Mouse (Mus musculus) kidney, embryonic 14.5 days (tissue): ENCODE data around the gene St13. TPM values are rescaled to one million over a fixed set of nuclear protein-coding genes. Genes with fewer than 3 reads are reported as not detected.

Source experiments
- ATAC-seq: fragments of 200-750 bp; cut with Nextera tagmentation; 2 replicates; pipeline ENCODE4 v1.8.0; 2017; ENCODE audit warnings: moderate number of reproducible peaks, mild to moderate bottlenecking, moderate TSS enrichment, moderate library complexity; ENCODE audit not compliant: low FRiP score, low TSS enrichment
- H3K27ac ChIP-seq: fragments of 300-500 bp; sonication (generic); 2 replicates; pipeline ENCODE4 v1.5.1; 2014; ENCODE audit warnings: low read depth, mild to moderate bottlenecking, low read length, moderate library complexity, mixed read lengths
- H3K27me3 ChIP-seq: fragments of 300-500 bp; sonication (generic); 2 replicates; pipeline ENCODE4 v1.6.1; 2014; ENCODE audit warnings: mild to moderate bottlenecking, low read length; ENCODE audit not compliant: control insufficient read depth, insufficient read depth
- H3K36me3 ChIP-seq: fragments of 300-500 bp; sonication (generic); 2 replicates; pipeline ENCODE4 v1.6.1; 2014; ENCODE audit warnings: low read length, mixed read lengths; ENCODE audit not compliant: control insufficient read depth, insufficient read depth
- H3K4me1 ChIP-seq: fragments of 300-500 bp; sonication (generic); 2 replicates; pipeline ENCODE4 v1.6.1; 2014; ENCODE audit warnings: low read length, mixed read lengths; ENCODE audit not compliant: control insufficient read depth, insufficient read depth
- H3K4me2 ChIP-seq: fragments of 300-500 bp; sonication (generic); replicated peaks from 2 replicates; pipeline ENCODE4 v1.6.1; 2014; ENCODE audit warnings: low read depth, mild to moderate bottlenecking, low read length
- H3K4me3 ChIP-seq: fragments of 300-500 bp; sonication (generic); 2 replicates; pipeline ENCODE4 v1.5.1; 2014; ENCODE audit warnings: mild to moderate bottlenecking, low read length
- H3K9ac ChIP-seq: fragments of 300-500 bp; sonication (generic); 2 replicates; pipeline ENCODE4 v1.6.1; 2014; ENCODE audit warnings: low read depth, mild to moderate bottlenecking, low read length, moderate library complexity
- H3K9me3 ChIP-seq: fragments of 300-500 bp; sonication (generic); 2 replicates; pipeline ENCODE4 v1.6.1; 2016; ENCODE audit warnings: low read length; ENCODE audit not compliant: control insufficient read depth
- WGBS: fragments of 180-500 bp; shearing (Covaris S2); extraction: QIAGEN DNeasy Blood & Tissue Kit; methylation state at CpG from one replicate; pipeline ENCODE4 v1.1.7; 2014; 5-methylcytosine and 5-hydroxymethylcytosine counted together
- polyA plus RNA-seq: library from polyadenylated mRNA; unstranded; fragments of >200 nt; fragmentation: Nextera tagmentation; extraction: Ambion mirVana; gene quantifications from 2 replicates; pipeline ENCODE4 v1.2.1, GENCODE M21; 2014

The St13 gene
- polyA plus RNA-seq, 1 experiment from 2014 or later: 171 TPM

- Histone ChIP-seq H3K9ac (no peak overlapping the region), H3K9me3 (no peaks in the 10 kb centered on the region; the same call in 1 of the 2 replicates), H3K27me3 (no peaks in the 10 kb centered on the region), H3K4me2 (no peak overlapping the region), H3K4me1 (no peaks in the 10 kb centered on the region), H3K27ac (no peak overlapping the region), H3K4me3 (no peak overlapping the region), H3K36me3 (peaks cover 54% of the 10 kb centered on the region)
- WGBS: 98% methylated on average over 3 of the region's 3 CpGs
- no peak for ATAC-seq
These were observed 79.7 kb downstream of the St13 start for GRCm38 (mm10) chr15:81320137-81320536.

GRCm38 (mm10) chr15:81319462-81319861 lies 80.4 kb downstream of the St13 start:
- 93% methylated on average over 9 of the region's 9 CpGs for WGBS
- no peak overlapping the region for H3K27ac ChIP-seq
- no peaks in the 10 kb centered on the region; the same call in 1 of the 2 replicates for H3K9me3 ChIP-seq
- H3K4me3 ChIP-seq: no peak overlapping the region
- ATAC-seq: no peak
- H3K36me3 ChIP-seq: peaks cover 54% of the 10 kb centered on the region
- no peaks in the 10 kb centered on the region for H3K27me3 ChIP-seq
- no peaks in the 10 kb centered on the region for H3K4me1 ChIP-seq
- no peak overlapping the region for H3K4me2 ChIP-seq
- H3K9ac ChIP-seq: no peak overlapping the region

- Histone ChIP-seq H3K27ac (no peak overlapping the region), H3K9ac (no peak overlapping the region), H3K27me3 (no peaks in the 10 kb centered on the region), H3K36me3 (peaks cover 9% of the 10 kb centered on the region; the same call in 1 of the 2 replicates), H3K9me3 (no peaks in the 10 kb centered on the region; the same call in 1 of the 2 replicates), H3K4me3 (no peak overlapping the region), H3K4me2 (no peak overlapping the region), H3K4me1 (no peaks in the 10 kb centered on the region)
- ATAC-seq: no peak
- WGBS: 83% methylated on average over 3 of the region's 3 CpGs
These were observed 85.9 kb downstream of the St13 start for GRCm38 (mm10) chr15:81313928-81314327.

Other genes starting within 250 kb of the St13 start
- 23.1 and 28.2 TPM in 2 replicates for gene Mrtfa, start 209.3 kb downstream of the St13 start, polyA plus RNA-seq
- 0.71 and 1.0 TPM in 2 replicates for gene Mchr1, start 164.6 kb downstream of the St13 start, polyA plus RNA-seq
- 117 and 127 TPM in 2 replicates for gene Slc25a17, start 39.3 kb downstream of the St13 start, polyA plus RNA-seq
- gene Xpnpep3, start 61 bp upstream of the St13 start, polyA plus RNA-seq: 5.5 and 10.0 TPM in 2 replicates
- gene Dnajb7, start 8.2 kb upstream of the St13 start, polyA plus RNA-seq: 1.3 and 1.5 TPM in 2 replicates
- 512 and 656 TPM in 2 replicates for gene Rbx1, start 66.2 kb upstream of the St13 start, polyA plus RNA-seq
- 25.0 and 34.8 TPM in 2 replicates for gene Ep300, start 185.3 kb upstream of the St13 start, polyA plus RNA-seq